Comparison of ENCODE assay signal across 8 mouse cellular contexts in the genomic region with DNA sequence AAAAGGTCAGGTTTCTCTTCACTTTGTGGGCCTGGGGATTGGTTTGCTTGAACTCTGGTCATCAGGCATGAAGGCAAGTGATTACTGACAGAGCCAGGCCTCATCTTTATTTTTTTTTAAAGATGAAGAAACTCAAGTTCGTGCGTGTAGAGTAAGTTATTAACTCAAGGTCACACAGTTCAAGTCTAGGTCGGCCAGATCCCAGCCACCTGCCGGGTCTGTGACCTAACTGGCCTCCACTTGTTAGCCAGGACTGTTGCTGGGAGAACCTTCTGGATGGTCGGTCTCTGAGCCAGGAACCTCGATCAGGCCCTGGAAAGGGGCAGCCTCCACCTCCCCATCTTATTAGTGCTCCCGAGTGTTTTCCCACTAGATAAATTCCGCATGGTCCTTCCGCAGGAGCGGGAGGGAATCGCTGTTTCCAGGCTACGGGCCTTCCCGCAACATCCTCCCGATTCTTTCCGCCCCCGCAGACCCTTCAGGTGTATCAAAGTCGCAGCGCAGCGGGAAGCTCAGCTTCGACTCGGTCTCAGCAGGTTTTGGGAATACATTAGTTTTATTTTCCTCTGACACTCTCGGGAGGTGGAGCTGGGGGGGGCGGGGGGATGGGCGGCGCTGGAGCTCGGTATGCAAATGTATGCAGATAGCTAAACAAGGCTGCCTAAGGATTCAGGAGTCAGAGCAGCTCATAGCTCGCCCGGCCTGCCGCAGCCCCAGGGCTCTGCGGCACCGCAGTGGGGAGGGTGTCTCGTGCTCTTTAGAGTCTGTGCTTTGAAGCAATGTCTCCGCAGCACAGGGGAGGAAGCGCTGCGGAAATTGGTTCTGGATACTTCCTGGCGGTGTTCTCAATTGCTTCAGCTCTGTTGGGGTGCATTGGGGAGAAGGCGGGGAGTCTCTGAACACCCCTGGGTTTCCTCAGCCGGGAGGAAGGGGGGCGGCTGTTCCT. TPM values are rescaled to one million over a fixed set of nuclear protein-coding genes. Genes with fewer than 3 reads are reported as not detected.
DNase-seq lines count a peak whose midpoint lies in the region; ATAC-seq and TF ChIP-seq lines count a peak whose summit lies in the region.

No protein-coding gene starts in this region.

- H3K9ac ChIP-seq in heart, embryonic 13.5 days, result peak overlapping the region; percentile 65
- H3K9ac ChIP-seq in liver, embryonic 15.5 days, result no peak overlapping the region

- H3K27ac ChIP-seq in heart, embryonic 13.5 days (replicated peaks), result no peak overlapping the region
- no peak overlapping the region for H3K27ac ChIP-seq in liver, embryonic 15.5 days (replicated peaks)
- peak overlapping the region; percentile 76 for H3K27ac ChIP-seq in olfactory bulb, adult 2 months (ENCODE audit: insufficient read depth, low read depth, low read length)

- DNase-seq in ovary, postnatal 36 days (ENCODE audit: low spot score), result peak; percentile 37
- no peak for DNase-seq in ovary, postnatal 10 days (ENCODE audit: low spot score)
- peak; percentile 77 to 78 for DNase-seq in cerebellum, postnatal 36 days
- DNase-seq in kidney, postnatal 10 days, result peak; percentile 63
- no peak for DNase-seq in gastrocnemius, adult 8-10 months (ENCODE audit: low spot score in 2 of 2)

- H3K27me3 ChIP-seq in heart, embryonic 13.5 days (replicated peaks), result peaks cover 80% of the 10 kb centered on the region
- peaks cover 99% of the 10 kb centered on the region for H3K27me3 ChIP-seq in liver, embryonic 15.5 days

- ATAC-seq in heart, embryonic 13.5 days (ENCODE audit: extremely low read depth, insufficient number of reproducible peaks, low FRiP score, low TSS enrichment), result no peak
- ATAC-seq in liver, embryonic 15.5 days (ENCODE audit: insufficient read depth), result 0 out of 2 replicates have a peak, but pooled peaks have one; percentile 14

- H3K4me2 ChIP-seq in heart, embryonic 13.5 days, result peak overlapping the region; percentile 71
- peak overlapping the region; percentile 57 for H3K4me2 ChIP-seq in liver, embryonic 15.5 days

- peak; percentile 39 for TF ChIP-seq POLR2A in olfactory bulb, adult 2 months (IDR thresholded peaks at IDR 0.05; ENCODE audit: insufficient read depth, low read depth, low read length)

- TF ChIP-seq CTCF in olfactory bulb, adult 2 months (IDR thresholded peaks at IDR 0.05; ENCODE audit: insufficient read depth, low read depth, low read length), result no peak

- peaks cover 19% of the 10 kb centered on the region for H3K4me1 ChIP-seq in heart, embryonic 13.5 days
- peaks cover 16% of the 10 kb centered on the region for H3K4me1 ChIP-seq in liver, embryonic 15.5 days (replicated peaks)
- H3K4me1 ChIP-seq in olfactory bulb, adult 2 months (ENCODE audit: control insufficient read depth, insufficient read depth, low read length), result peaks cover 18% of the 10 kb centered on the region

- H3K4me3 ChIP-seq in heart, embryonic 13.5 days, result peak overlapping the region; percentile 48
- peak overlapping the region; percentile 21 for H3K4me3 ChIP-seq in liver, embryonic 15.5 days (replicated peaks)
- H3K4me3 ChIP-seq in olfactory bulb, adult 2 months (ENCODE audit: insufficient read depth, low read depth, low read length), result peak overlapping the region; percentile 44

- WGBS in heart, embryonic 13.5 days, result 3% methylated on average over 39 of the region's 39 CpGs
- 4% methylated on average over 39 of the region's 39 CpGs for WGBS in liver, embryonic 15.5 days (ENCODE audit: insufficient replicate concordance)
- 6% methylated on average over 39 of the region's 39 CpGs for WGBS in olfactory bulb, adult 2 months

- no peaks in the 10 kb centered on the region for H3K9me3 ChIP-seq in heart, embryonic 13.5 days
- H3K9me3 ChIP-seq in liver, embryonic 15.5 days (replicated peaks), result no peaks in the 10 kb centered on the region

- H3K36me3 ChIP-seq in heart, embryonic 13.5 days, result no peaks in the 10 kb centered on the region
- no peaks in the 10 kb centered on the region for H3K36me3 ChIP-seq in liver, embryonic 15.5 days (replicated peaks)

RNA-seq across cellular contexts. Expression of gene Mmp9, which starts 2.2 kb away (rescaled TPM):
- polyA plus RNA-seq in heart, embryonic 13.5 days (2015; fragmentation: Nextera tagmentation; extraction: Ambion mirVana), result 0.33 and 0.36 TPM in 2 replicates
- polyA plus RNA-seq in liver, embryonic 15.5 days (2015; fragmentation: Nextera tagmentation; extraction: Ambion mirVana), result 5.9 and 10.2 TPM in 2 replicates
- not detected in 2 replicates for polyA plus RNA-seq in olfactory bulb, adult 2 months (2012; ENCODE audit: insufficient read depth, insufficient read length, low replicate concordance, missing spikeins)
- total RNA-seq in gastrocnemius, adult 8-10 months (2022), result under 1 TPM; 0.15 to 0.83 (median 0.58) TPM

RNA-seq across cellular contexts. Expression of gene Slc12a5, which starts 22.2 kb away (rescaled TPM):
- 0.42 and 0.56 TPM in 2 replicates for polyA plus RNA-seq in heart, embryonic 13.5 days (2015; fragmentation: Nextera tagmentation; extraction: Ambion mirVana)
- 0.26 and 0.37 TPM in 2 replicates for polyA plus RNA-seq in liver, embryonic 15.5 days (2015; fragmentation: Nextera tagmentation; extraction: Ambion mirVana)
- not detected in 2 replicates for polyA plus RNA-seq in olfactory bulb, adult 2 months (2012; ENCODE audit: insufficient read depth, insufficient read length, low replicate concordance, missing spikeins)
- under 1 TPM; 0.31 to 0.40 (median 0.36) TPM for total RNA-seq in gastrocnemius, adult 8-10 months (2022)

RNA-seq across cellular contexts. Expression of gene Zfp335, which starts 26.9 kb away (rescaled TPM):
- polyA plus RNA-seq in heart, embryonic 13.5 days (2015; fragmentation: Nextera tagmentation; extraction: Ambion mirVana), result 8.8 and 9.2 TPM in 2 replicates
- 5.9 and 6.9 TPM in 2 replicates for polyA plus RNA-seq in liver, embryonic 15.5 days (2015; fragmentation: Nextera tagmentation; extraction: Ambion mirVana)
- not detected in 2 replicates for polyA plus RNA-seq in olfactory bulb, adult 2 months (2012; ENCODE audit: insufficient read depth, insufficient read length, low replicate concordance, missing spikeins)
- 10 to 100 TPM in 1 of 4 experiments, 1 to 10 TPM in 3; 7.7 to 10.6 (median 8.1) TPM for total RNA-seq in gastrocnemius, adult 8-10 months (2022)

RNA-seq across cellular contexts. Expression of gene Pcif1, which starts 59.3 kb away (rescaled TPM):
- polyA plus RNA-seq in heart, embryonic 13.5 days (2015; fragmentation: Nextera tagmentation; extraction: Ambion mirVana), result 56.0 and 63.1 TPM in 2 replicates
- polyA plus RNA-seq in liver, embryonic 15.5 days (2015; fragmentation: Nextera tagmentation; extraction: Ambion mirVana), result 38.3 and 40.7 TPM in 2 replicates
- not detected in 2 replicates for polyA plus RNA-seq in olfactory bulb, adult 2 months (2012; ENCODE audit: insufficient read depth, insufficient read length, low replicate concordance, missing spikeins)
- 10 to 100 TPM; 24.1 to 31.0 (median 27.2) TPM for total RNA-seq in gastrocnemius, adult 8-10 months (2022)

Comparison
In these comparisons a context has a peak if more than half of its experiments do, and no peak if none do; other contexts are left out.
1. DNase-seq: peak in ovary, postnatal 36 days (single experiment), cerebellum, postnatal 36 days (2 of 2) and kidney, postnatal 10 days (single experiment); none in ovary, postnatal 10 days (single experiment) and gastrocnemius, adult 8-10 months (0 of 2).
2. RNA of gene Slc12a5, which starts 22.2 kb away (polyA plus RNA-seq): not detected in olfactory bulb, adult 2 months; 0.42 to 0.56 TPM in heart, embryonic 13.5 days and 0.26 to 0.37 TPM in liver, embryonic 15.5 days; every median in the first group is over 10 times any median in the second.
3. Peak in every context shown above with its lines, with median percentiles within 50 percentile points of each other: H3K4me3 ChIP-seq.